Mouse (Mus musculus) embryonic facial prominence, embryonic 14.5 days (tissue): ENCODE measurements around the gene Rin2. TPM values are rescaled to one million over a fixed set of nuclear protein-coding genes. Genes with fewer than 3 reads are reported as not detected.
A peak's percentile ranks its signal among the peaks of the same experiment; 100 is the strongest.

Experiments
- ATAC-seq: fragments of 200-750 bp; cut with Nextera tagmentation; 2 replicates; pipeline ENCODE4 v1.8.0; 2017; ENCODE audit warnings: low read depth, moderate number of reproducible peaks, moderate TSS enrichment
- DNase-seq: peaks from one replicate; pipeline ENCODE4 v3.0.0-alpha.2; 2015; ENCODE audit warnings: low spot score
- H3K27ac ChIP-seq: fragments of 300-500 bp; sonication (generic); replicated peaks from 2 replicates; pipeline ENCODE4 v1.5.1; 2014; ENCODE audit warnings: low read depth, mild to moderate bottlenecking, low read length, moderate library complexity
- H3K27me3 ChIP-seq: fragments of 300-500 bp; sonication (generic); replicated peaks from 2 replicates; pipeline ENCODE4 v1.6.1; 2014; ENCODE audit warnings: low read length; ENCODE audit not compliant: control insufficient read depth, insufficient read depth
- H3K36me3 ChIP-seq: fragments of 300-500 bp; sonication (generic); 2 replicates; pipeline ENCODE4 v1.6.1; 2014; ENCODE audit warnings: low read length, mixed read lengths; ENCODE audit not compliant: control insufficient read depth, insufficient read depth
- H3K4me1 ChIP-seq: fragments of 300-500 bp; sonication (generic); 2 replicates; pipeline ENCODE4 v1.6.1; 2014; ENCODE audit warnings: antibody characterized with exemption, low read length; ENCODE audit not compliant: control insufficient read depth, insufficient read depth
- H3K4me2 ChIP-seq: fragments of 300-500 bp; sonication (generic); 2 replicates; pipeline ENCODE4 v1.6.1; 2014; ENCODE audit warnings: low read depth, mild to moderate bottlenecking, low read length, moderate library complexity, mixed read lengths
- H3K4me3 ChIP-seq: fragments of 300-500 bp; sonication (generic); 2 replicates; pipeline ENCODE4 v1.5.1; 2014; ENCODE audit warnings: low read depth, mild to moderate bottlenecking, low read length
- H3K9ac ChIP-seq: fragments of 300-500 bp; sonication (generic); 2 replicates; pipeline ENCODE4 v1.6.1; 2014; ENCODE audit warnings: low read depth, mild to moderate bottlenecking, low read length, moderate library complexity, mixed read lengths
- H3K9me3 ChIP-seq: fragments of 300-500 bp; sonication (generic); 2 replicates; pipeline ENCODE4 v1.6.1; 2016; ENCODE audit warnings: low read length; ENCODE audit not compliant: control insufficient read depth
- WGBS: fragments of 180-500 bp; shearing (Covaris S2); extraction: QIAGEN DNeasy Blood & Tissue Kit; methylation state at CpG from one replicate; pipeline ENCODE4 v1.1.7; 2014; 5-methylcytosine and 5-hydroxymethylcytosine counted together
- polyA plus RNA-seq: library from polyadenylated mRNA; unstranded; fragments of >200 nt; fragmentation: Nextera tagmentation; extraction: Ambion mirVana; gene quantifications from 2 replicates; pipeline ENCODE4 v1.2.1, GENCODE M21; 2014

Gene Rin2
- polyA plus RNA-seq, 1 experiment from 2014 or later, result 33.0 TPM

GRCm38 (mm10) chr2:145661242-145661641 is 13.8 kb upstream of the Rin2 start:
- 74% methylated on average over 6 of the region's 7 CpGs for WGBS
- H3K4me3 ChIP-seq, result no peak overlapping the region
- H3K4me1 ChIP-seq, result no peaks in the 10 kb centered on the region
- H3K27ac ChIP-seq, result no peak overlapping the region
- no peak for DNase-seq
- H3K9ac ChIP-seq, result no peak overlapping the region
- H3K4me2 ChIP-seq, result no peak overlapping the region
- no peaks in the 10 kb centered on the region for H3K27me3 ChIP-seq
- H3K9me3 ChIP-seq, result no peaks in the 10 kb centered on the region
- H3K36me3 ChIP-seq, result no peaks in the 10 kb centered on the region
- ATAC-seq, result no peak

GRCm38 (mm10) chr2:145663899-145664298 is 11.1 kb upstream of the Rin2 start:
- DNase-seq, result no peak
- H3K4me3 ChIP-seq, result no peak overlapping the region
- no peak overlapping the region for H3K27ac ChIP-seq
- H3K4me2 ChIP-seq, result no peak overlapping the region
- WGBS, result 79% methylated on average over 7 of the region's 7 CpGs
- no peak overlapping the region for H3K9ac ChIP-seq
- H3K4me1 ChIP-seq, result no peaks in the 10 kb centered on the region
- no peak for ATAC-seq
- no peaks in the 10 kb centered on the region for H3K9me3 ChIP-seq
- H3K27me3 ChIP-seq, result no peaks in the 10 kb centered on the region
- H3K36me3 ChIP-seq, result no peaks in the 10 kb centered on the region

GRCm38 (mm10) chr2:145664311-145664710 is 10.7 kb upstream of the Rin2 start:
- WGBS, result 51% methylated on average over 2 of the region's 2 CpGs
- Histone ChIP-seq H3K36me3 (no peaks in the 10 kb centered on the region), H3K9me3 (no peaks in the 10 kb centered on the region), H3K4me2 (no peak overlapping the region), H3K4me3 (no peak overlapping the region), H3K27me3 (no peaks in the 10 kb centered on the region), H3K27ac (no peak overlapping the region), H3K9ac (no peak overlapping the region), H3K4me1 (no peaks in the 10 kb centered on the region)
- ATAC-seq (no peak), DNase-seq (no peak)

- no peaks in the 10 kb centered on the region for H3K9me3 ChIP-seq
- 60% methylated on average over 4 of the region's 4 CpGs for WGBS
- H3K27me3 ChIP-seq, result no peaks in the 10 kb centered on the region
- no peak overlapping the region for H3K4me3 ChIP-seq
- no peak overlapping the region for H3K9ac ChIP-seq
- DNase-seq, result no peak
- no peak overlapping the region for H3K4me2 ChIP-seq
- no peak for ATAC-seq
- no peaks in the 10 kb centered on the region for H3K4me1 ChIP-seq
- no peak overlapping the region for H3K27ac ChIP-seq
- H3K36me3 ChIP-seq, result no peaks in the 10 kb centered on the region
Measured at GRCm38 (mm10) chr2:145668135-145668534, 6.9 kb upstream of the Rin2 start.

- no peak overlapping the region for H3K9ac ChIP-seq
- no peaks in the 10 kb centered on the region for H3K9me3 ChIP-seq
- WGBS, result 76% methylated on average over 4 of the region's 4 CpGs
- no peaks in the 10 kb centered on the region for H3K27me3 ChIP-seq
- no peak overlapping the region for H3K4me3 ChIP-seq
- H3K36me3 ChIP-seq, result no peaks in the 10 kb centered on the region
- H3K4me2 ChIP-seq, result no peak overlapping the region
- no peak for DNase-seq
- peaks cover 9% of the 10 kb centered on the region; the same call in 1 of the 2 replicates for H3K4me1 ChIP-seq
- H3K27ac ChIP-seq, result no peak overlapping the region
- ATAC-seq, result no peak
Measured at GRCm38 (mm10) chr2:145670131-145670530, 4.9 kb upstream of the Rin2 start.

- H3K9me3 ChIP-seq, result no peaks in the 10 kb centered on the region
- peaks cover 24% of the 10 kb centered on the region; the same call in 1 of the 2 replicates for H3K4me1 ChIP-seq
- peak; percentile 29 for DNase-seq
- H3K9ac ChIP-seq, result peak overlapping the region; percentile 73
- H3K27ac ChIP-seq, result peak overlapping the region; percentile 69
- peak overlapping the region; percentile 89 for H3K4me2 ChIP-seq
- no peaks in the 10 kb centered on the region for H3K36me3 ChIP-seq
- WGBS, result 2% methylated on average over 19 of the region's 23 CpGs
- H3K27me3 ChIP-seq, result no peaks in the 10 kb centered on the region
- peak; percentile 27 for ATAC-seq
- peak overlapping the region; percentile 60 for H3K4me3 ChIP-seq
Measured at GRCm38 (mm10) chr2:145674496-145675141, 396 bp upstream of the Rin2 start.

- Histone ChIP-seq H3K36me3 (no peaks in the 10 kb centered on the region), H3K4me3 (peak overlapping the region; percentile 60), H3K27ac (peak overlapping the region; percentile 69), H3K4me2 (peak overlapping the region; percentile 89), H3K9ac (peak overlapping the region; percentile 73), H3K27me3 (no peaks in the 10 kb centered on the region), H3K4me1 (peaks cover 32% of the 10 kb centered on the region; the same call in 1 of the 2 replicates), H3K9me3 (no peaks in the 10 kb centered on the region)
- WGBS, result 3% methylated on average over 26 of the region's 27 CpGs
- peak; percentile 50 for ATAC-seq
- peak; percentile 75 for DNase-seq
Measured at GRCm38 (mm10) chr2:145675756-145676543, 935 bp downstream of the Rin2 start.

- Histone ChIP-seq H3K4me2 (peak overlapping the region; percentile 89), H3K9ac (no peak overlapping the region), H3K27me3 (no peaks in the 10 kb centered on the region), H3K27ac (0 out of 2 replicates have a peak overlapping the region, but pooled peaks have one; percentile 69), H3K4me1 (peaks cover 36% of the 10 kb centered on the region; the same call in 1 of the 2 replicates), H3K36me3 (no peaks in the 10 kb centered on the region), H3K4me3 (no peak overlapping the region), H3K9me3 (no peaks in the 10 kb centered on the region)
- no peak for DNase-seq
- ATAC-seq, result no peak
- 40% methylated on average over 3 of the region's 3 CpGs for WGBS
Measured at GRCm38 (mm10) chr2:145676544-145676925, 1.5 kb downstream of the Rin2 start.
